Mouse (Mus musculus): ENCODE measurements around the gene Nccrp1. TPM values are rescaled to one million over a fixed set of nuclear protein-coding genes. Genes with fewer than 3 reads are reported as not detected.

Gene Nccrp1
- total RNA-seq, 1 experiment from 2014 or later, result not detected

DNA sequence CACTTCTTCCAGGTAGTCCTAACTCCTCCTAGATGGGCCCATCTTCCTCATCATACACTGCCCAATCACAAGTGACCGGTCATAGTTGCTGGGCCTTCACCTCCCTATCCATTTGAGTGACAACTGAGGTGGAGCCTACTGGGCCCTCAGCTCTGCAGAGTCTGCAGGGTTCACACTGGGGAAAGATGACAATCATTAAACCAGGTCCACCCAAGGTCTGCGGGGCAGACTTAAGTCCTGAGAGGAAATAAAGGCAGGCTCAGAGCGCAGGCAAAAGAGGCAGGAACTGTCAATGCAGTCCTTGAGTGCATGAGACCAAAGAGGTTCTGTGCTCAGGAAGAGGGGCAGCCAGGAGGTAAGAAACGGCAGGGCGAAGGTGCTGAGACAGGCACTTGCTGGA lies 25.6 kb upstream of the Nccrp1 start:
- no peak for ATAC-seq (replicated peaks; ENCODE audit: insufficient number of reproducible peaks, low FRiP score, low TSS enrichment, poor library complexity, severe bottlenecking)

DNA sequence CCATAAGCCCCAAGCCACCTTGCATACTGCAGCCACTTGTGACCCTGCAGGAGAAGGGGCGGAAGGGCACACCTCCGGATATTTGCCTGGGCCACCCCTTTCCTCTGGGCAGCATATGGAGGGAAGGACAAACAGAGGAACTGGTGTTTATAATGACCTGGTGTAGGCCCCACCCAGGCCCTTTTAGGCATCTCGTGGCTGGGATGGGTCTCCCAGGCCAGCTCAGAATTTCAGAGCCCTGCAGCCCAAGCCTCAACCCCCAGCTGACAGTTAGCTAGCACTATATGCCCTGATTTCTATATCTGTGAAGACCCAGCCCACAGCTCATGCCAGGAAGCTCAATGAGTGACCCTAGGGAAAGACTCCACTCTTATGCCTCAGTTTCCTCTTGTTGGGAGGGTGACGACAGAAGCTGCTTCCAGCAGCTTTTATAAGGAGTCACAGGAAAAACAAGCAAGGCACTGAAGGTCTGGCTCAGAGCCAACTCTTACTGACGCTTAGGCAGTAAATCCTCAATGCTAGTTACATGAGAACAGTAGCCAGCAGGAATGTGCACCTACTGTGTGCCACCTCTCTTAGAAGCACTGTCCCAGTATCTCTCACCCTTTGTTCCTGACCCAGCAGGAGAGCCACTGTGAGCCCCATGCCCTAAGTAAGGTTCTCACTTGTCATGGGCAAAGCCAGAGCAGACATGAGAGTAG lies 24.1 kb upstream of the Nccrp1 start:
- ATAC-seq (replicated peaks; ENCODE audit: insufficient number of reproducible peaks, low FRiP score, low TSS enrichment, poor library complexity, severe bottlenecking), result no peak

DNA sequence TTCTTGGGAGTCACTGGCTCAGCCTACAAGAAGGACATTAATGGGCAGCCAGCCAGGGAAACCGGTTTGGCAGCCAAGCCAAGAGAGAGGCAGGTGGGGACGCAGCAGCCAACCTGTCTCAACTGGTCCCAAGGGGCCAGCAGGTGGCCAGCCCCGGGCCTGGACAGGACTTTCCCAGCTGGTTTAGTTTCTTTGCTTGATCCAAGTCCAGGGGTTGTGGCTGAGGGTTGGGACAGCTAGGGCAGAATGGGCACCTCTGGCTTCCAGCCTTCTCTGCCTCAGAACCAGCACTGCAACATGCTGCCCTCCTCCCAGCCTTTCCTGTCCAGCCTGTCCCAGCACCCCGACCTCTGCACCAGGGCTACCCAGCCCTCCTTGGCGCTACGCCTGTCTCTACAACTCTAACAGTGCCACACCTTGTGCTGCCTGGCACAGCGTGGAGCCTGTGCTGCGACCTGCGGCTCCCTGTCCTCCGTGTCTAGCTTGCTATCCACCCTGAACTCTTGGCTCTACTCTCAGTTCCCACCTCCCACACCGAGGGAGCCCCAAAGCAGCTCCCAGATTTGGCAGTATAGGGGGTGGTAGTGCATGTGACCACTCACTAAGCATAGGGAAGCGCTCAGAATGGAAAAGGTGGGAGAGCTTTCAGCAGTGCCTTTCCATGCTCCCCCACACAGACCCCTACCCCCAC lies 23.4 kb upstream of the Nccrp1 start:
- ATAC-seq (replicated peaks; ENCODE audit: insufficient number of reproducible peaks, low FRiP score, low TSS enrichment, poor library complexity, severe bottlenecking), result no peak

DNA sequence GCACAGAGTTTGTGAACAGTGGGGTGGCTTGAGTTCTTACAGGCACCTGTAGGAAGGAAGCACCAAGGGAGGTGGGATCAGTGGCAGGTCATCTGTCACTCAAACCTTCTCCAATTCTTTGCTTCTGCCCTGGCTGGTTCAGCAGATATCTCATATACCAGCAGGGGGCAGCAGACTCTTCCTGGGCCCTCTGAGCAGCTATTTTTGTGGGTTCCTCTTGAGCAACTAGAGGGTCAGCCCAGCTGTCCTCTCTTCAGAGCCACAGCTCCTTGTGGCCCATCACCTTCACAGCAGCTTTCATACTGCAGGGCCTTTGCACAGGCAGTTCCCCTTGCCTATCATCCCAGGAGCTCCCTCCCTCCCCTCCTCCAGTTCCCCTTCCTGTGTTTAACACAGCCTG lies 21.2 kb upstream of the Nccrp1 start:
- ATAC-seq (replicated peaks; ENCODE audit: insufficient number of reproducible peaks, low FRiP score, low TSS enrichment, poor library complexity, severe bottlenecking), result peak; percentile 74; the same call in 1 of the 2 replicates

DNA sequence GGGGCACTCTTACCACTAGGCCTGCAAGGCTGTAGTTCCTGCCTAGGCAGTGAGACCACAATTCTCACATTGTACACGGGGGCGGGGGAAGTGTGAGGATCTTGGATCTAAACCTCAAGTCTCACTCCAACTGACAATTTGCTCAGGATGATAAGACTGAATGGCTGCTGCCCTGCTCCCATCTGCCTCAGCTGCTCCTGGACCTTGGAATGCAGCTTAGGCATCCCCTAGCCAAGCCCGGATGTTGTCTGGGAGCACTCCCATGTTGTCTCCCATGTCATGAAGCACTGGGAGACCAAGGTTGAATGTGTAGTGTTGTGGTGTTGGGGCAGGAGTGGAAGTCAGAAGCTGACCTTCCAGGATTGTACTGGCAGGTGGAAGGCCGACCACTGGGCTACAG lies 20.5 kb upstream of the Nccrp1 start:
- ATAC-seq (replicated peaks; ENCODE audit: insufficient number of reproducible peaks, low FRiP score, low TSS enrichment, poor library complexity, severe bottlenecking), result no peak

DNA sequence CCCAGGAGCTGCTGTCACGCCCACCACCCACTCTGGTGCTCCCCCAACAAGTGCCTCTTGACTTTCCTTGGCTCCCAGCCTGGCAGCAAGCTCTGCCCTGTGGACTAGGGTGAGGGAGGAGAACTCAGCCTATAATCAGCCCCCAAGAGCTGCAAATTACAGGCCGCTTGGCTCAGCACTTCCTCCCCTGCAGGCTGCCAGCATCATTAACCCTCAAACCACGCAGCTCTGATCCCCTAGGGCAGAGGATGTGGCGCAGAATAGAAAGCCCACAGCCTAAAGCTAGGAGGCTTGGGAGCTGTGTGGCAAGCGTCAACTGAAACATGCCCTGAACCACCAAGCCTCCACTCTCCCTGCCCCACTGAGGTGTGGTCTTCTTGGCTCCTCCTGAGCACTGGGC lies 18.4 kb upstream of the Nccrp1 start:
- ATAC-seq (replicated peaks; ENCODE audit: insufficient number of reproducible peaks, low FRiP score, low TSS enrichment, poor library complexity, severe bottlenecking), result no peak

DNA sequence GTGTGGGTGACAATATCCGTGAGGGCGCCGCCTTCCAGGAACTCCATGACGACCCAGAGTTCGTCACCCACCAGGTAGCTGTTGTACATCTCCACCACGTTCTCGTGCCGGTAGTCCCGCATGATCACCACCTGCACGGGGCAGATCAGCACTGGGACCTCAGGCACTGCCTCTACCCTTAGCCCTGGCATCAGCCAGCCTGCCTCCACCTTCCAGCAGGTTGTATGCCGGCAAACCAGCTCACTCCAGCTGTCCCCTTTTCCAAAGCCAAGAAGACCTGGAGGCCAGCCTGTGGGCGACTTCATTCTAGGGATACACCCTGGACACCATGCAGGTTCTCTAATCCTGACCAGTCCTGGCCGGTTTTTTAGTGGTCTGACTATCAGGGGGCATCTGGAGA lies 15.9 kb upstream of the Nccrp1 start:
- ATAC-seq (replicated peaks; ENCODE audit: insufficient number of reproducible peaks, low FRiP score, low TSS enrichment, poor library complexity, severe bottlenecking), result no peak

DNA sequence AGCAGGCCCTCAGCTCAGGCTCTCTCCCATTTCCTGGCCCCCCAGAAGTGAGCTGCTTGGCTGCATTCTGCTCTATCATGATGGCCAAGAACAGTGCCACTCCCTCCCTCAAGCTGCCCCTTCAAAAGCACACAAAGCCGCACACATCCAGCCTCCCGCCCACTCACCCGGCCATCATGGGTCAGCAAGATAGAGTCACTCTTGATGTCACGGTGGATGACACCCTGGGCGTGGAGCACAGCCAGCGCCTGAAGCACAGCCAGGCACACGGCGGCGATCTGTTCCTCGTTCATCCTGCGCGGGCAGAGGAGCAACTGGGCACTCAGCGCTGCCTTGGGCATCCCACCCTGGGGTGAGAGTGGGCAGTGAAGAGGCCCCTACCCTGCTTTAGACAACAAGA lies 15.3 kb upstream of the Nccrp1 start:
- no peak for ATAC-seq (replicated peaks; ENCODE audit: insufficient number of reproducible peaks, low FRiP score, low TSS enrichment, poor library complexity, severe bottlenecking)

DNA sequence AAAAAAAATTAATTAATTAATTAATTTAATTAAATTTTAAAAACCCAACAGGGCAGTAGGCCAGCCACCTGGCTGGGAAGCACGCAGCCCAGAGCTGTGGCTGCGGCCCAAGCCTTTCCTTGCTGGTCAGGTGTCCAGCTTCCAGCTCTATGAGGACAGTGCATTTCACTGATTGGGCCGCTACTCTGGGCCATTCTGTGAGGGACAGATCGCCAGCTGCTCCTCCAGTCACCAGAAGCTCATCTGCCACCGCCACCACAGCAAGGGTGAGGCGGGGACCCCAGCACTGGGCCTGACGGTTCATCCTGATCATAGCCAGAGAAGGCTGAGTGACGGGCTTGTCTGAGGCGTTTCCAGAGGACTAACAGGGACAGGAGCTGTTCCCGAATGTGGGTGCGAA lies 14.9 kb upstream of the Nccrp1 start:
- ATAC-seq (replicated peaks; ENCODE audit: insufficient number of reproducible peaks, low FRiP score, low TSS enrichment, poor library complexity, severe bottlenecking), result no peak

DNA sequence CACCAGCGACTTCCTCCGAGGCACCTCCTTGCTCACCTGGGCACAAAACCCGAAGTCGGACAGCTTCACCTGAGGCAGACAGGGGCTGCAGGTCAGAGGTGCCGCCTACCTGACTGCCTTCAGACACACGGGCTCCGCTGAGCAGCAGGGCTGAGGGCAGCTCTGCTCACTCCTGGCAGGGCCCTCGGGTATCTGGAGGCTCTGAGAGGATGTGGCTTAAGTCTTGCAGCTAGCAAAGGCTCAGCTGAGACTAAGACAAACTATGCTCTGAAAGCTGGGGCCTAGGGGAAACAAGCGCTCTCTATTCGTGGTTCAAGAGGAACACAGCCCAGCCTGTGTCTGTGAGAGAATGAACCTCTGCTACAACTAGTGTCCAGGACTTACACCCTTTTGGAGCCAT lies 13.8 kb upstream of the Nccrp1 start:
- no peak for ATAC-seq (replicated peaks; ENCODE audit: insufficient number of reproducible peaks, low FRiP score, low TSS enrichment, poor library complexity, severe bottlenecking)

DNA sequence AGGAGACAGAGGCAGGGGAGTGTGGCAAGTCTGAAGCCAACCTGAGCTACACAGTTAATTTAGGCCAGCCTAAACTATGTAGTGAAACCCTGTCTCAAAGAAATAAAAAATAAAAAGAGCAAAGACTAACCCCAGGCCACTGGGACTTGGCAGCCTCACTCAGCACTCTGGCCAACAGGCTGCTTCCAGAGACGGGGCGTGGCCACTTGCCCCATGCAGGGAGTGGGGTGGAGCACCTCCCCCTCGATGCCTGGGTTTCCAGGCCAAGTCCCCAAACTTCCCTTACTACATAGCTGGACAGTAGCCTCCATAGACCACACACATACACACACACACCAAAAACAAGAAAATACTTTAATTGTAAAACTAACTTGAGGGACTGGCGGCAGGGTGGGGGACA lies 11.4 kb upstream of the Nccrp1 start:
- no peak for ATAC-seq (replicated peaks; ENCODE audit: insufficient number of reproducible peaks, low FRiP score, low TSS enrichment, poor library complexity, severe bottlenecking)

DNA sequence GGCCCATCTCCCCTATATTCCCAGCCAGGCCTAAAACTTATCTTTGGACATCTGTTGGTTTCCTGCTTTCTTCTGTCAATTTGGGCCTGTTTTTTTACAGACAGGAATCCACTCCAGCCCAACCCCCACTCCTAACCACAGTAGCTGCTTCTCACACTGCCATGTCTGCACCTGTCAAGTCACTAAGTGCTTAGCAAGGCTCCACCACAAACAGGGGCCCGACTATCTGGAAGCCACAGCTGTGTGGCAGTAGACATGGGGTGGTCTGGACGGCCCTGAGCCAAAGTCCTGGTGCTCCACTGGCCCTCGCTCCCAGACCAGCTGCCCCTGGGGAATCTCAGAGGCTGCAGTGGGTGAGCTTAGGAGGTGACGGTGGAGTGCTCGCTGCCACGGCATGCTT lies 10.7 kb upstream of the Nccrp1 start:
- ATAC-seq (replicated peaks; ENCODE audit: insufficient number of reproducible peaks, low FRiP score, low TSS enrichment, poor library complexity, severe bottlenecking), result no peak

DNA sequence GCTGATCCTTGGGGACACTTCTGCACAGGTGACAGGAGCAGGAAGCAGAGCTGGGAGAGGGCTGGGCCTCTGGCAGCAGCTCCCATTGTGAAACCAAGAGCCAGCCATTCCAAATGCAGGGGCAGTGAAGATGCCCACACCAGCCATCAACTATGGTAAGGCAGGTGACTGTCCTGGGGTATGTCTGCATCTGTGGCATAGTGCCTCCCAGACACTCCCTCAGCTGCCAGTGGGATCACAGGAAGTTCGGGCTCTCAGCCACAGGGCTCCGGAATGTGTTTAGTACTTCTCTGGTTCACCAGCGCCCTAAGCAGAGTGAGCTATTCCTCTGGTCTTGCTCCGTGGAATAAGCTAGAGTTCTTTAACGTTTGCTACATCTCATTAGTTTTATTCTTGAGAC lies 10.0 kb upstream of the Nccrp1 start:
- no peak for ATAC-seq (replicated peaks; ENCODE audit: insufficient number of reproducible peaks, low FRiP score, low TSS enrichment, poor library complexity, severe bottlenecking)

DNA sequence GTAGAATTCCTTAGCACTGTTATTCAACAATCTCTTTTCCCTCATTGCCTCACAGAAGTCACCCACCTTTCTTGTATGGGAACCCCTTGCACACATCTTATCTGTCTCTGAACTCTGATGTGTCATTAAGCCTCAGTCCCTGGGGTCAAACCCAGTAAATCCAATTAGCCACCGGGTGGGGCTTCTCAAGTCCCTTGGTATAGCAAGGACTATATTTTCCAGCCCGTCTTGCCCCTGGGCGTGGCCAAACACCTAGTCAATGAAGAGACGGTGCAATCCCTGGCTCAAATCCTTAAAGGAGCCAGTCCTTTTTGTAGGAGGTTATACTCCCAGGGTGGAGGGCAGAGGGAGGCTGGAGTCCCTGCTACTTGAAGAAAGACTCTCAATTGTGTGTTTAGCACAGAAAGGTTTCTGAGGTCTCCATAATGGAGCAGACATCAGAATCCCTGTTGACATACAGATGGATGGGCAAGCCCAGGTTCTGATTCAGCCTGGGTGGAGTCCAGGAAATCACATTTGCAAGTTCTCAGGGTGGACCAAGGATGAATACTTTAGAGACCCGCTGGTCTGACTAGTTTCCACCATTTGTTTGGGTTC lies 9.0 kb upstream of the Nccrp1 start:
- no peak for ATAC-seq (replicated peaks; ENCODE audit: insufficient number of reproducible peaks, low FRiP score, low TSS enrichment, poor library complexity, severe bottlenecking)

DNA sequence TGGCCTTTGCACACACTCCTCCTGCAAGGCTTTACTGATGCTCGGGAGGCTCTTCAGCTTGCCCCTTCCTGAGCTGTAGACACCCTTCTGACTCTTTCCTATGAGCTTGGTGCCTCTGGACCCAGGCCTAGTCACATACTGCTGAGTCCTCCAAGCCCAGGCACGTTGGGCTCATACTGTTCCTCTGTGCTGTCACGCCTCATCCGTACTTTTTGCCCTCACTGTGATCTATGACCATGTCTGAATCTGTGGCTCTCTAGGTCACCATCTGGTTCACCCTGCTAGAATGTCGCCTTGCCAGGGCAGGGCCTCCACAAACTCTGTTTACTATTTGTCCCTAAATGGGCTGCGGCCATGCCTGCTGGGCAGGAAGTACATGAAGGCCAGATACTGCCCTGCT lies 6.0 kb upstream of the Nccrp1 start:
- ATAC-seq (replicated peaks; ENCODE audit: insufficient number of reproducible peaks, low FRiP score, low TSS enrichment, poor library complexity, severe bottlenecking), result no peak

DNA sequence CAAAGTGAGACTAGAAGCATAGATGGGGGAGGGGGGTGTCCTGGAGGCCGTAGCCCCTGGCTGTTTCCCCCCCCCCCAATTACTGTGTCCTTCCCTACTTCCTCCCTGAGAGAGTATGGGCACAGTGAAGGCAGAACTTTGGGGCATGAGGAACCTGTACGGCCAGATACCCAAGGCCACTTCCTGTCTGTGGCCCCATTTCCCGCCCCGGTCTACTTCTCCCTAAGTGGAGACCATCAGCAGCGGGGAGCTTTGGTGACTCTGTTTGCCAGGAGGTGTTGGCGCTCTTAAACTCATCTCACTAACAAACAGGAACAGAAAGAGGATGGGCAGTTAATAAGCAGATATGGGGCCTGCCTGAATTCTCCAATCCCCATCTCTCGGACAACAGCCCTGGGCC lies 574 bp upstream of the Nccrp1 start:
- peak; percentile 64 for ATAC-seq (replicated peaks; ENCODE audit: insufficient number of reproducible peaks, low FRiP score, low TSS enrichment, poor library complexity, severe bottlenecking)

DNA sequence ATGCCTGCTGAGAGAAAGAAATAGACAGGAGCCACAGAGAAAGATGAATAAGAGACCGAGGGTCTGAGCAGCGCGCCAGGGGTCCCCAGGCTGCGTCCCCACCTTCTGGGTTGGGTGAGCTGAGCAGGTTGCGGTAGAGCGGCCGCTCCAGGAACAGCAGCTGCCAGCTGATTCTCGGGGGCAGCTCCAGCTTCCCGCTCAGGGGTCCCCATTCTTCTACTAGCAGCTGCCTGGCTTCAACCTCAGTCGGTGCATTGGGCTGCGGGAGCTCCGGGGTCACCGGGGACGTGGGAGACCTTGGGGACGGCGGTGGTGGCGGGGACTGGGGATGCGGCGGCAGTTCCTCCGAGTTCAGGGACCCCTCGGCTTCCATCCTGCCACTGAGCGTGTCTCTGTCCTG lies 405 bp downstream of the Nccrp1 start:
- no peak for ATAC-seq (replicated peaks; ENCODE audit: insufficient number of reproducible peaks, low FRiP score, low TSS enrichment, poor library complexity, severe bottlenecking)

DNA sequence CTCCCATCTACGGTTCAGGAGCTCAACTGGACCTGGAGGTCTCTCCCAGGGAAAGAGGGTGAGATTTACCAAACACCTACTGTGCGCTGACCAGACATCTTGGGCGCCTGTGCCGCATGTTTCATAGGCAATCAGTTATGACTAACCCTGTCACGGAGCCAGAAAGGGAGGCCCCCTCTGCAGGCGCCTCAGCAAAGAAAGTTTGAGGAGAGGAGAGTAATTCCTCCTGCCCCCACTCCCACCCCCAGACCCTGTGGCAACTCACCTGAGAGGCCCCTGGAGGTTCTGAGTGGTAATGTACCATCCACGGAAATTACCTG lies 1.2 kb downstream of the Nccrp1 start:
- no peak for ATAC-seq (replicated peaks; ENCODE audit: insufficient number of reproducible peaks, low FRiP score, low TSS enrichment, poor library complexity, severe bottlenecking)

DNA sequence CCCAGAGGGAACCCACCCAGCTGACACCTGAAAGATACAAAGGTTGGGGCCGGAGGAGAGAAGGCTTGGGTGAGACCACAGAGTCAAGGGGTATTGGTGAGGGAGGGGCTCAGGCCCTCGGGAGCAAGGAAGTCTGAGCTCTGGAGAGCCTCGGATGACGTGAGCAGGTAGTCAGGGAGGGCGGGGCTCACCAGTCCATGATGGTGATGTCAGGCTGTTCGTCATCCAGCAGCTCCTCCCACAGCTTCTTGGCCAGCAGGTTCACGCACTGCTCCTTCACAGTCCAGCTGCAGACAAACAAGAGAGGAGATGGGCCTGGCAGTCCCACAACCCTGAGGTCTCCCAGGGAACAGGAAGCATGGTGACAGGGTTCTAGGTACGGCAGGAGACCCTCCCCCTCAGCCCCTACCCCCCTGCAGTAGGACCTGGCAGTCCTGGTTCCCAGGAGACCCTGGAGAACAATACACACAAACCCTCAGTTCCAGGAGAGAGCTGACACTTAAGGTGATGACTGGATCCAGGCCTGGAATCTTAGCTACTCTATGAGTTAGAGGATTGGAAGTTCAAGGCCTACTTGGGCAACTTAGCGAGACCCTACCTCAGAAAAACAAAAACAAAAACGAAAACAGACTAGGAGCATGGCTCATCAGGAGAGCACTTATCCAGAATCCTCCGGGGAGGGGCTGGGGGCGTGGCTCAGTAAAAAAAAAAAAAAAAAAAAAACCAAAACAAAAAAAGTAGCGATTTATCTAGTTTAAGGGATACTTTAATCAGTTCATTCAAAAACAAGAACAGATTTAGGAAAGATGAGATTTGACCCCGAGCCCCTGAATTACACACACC lies 1.8 kb downstream of the Nccrp1 start:
- no peak for ATAC-seq (replicated peaks; ENCODE audit: insufficient number of reproducible peaks, low FRiP score, low TSS enrichment, poor library complexity, severe bottlenecking)

All from monocyte, adult 5-6 weeks (primary cell).